Mouse (Mus musculus) gastrocnemius, adult 8-10 months (tissue): ENCODE results near the gene Insig1. TPM values are rescaled to one million over a fixed set of nuclear protein-coding genes. Genes with fewer than 3 reads are reported as not detected.
A peak's percentile ranks its signal among the peaks of the same experiment; 100 is the strongest.

Experiments
- DNase-seq, 2 experiments: peaks; one replicate each; pipeline ENCODE4 v3.0.0; 2022; ENCODE audit warnings: low spot score in 2 of 2
- total RNA-seq, 4 experiments: library from RNA; stranded (reverse); gene quantifications; 2 replicates each; pipeline ENCODE4 v1.2.4; 2022

Gene Insig1
- 10 to 100 TPM in 2 of 4 experiments, 1 to 10 TPM in 2; 8.7 to 13.3 (median 10.3) TPM for total RNA-seq

DNA sequence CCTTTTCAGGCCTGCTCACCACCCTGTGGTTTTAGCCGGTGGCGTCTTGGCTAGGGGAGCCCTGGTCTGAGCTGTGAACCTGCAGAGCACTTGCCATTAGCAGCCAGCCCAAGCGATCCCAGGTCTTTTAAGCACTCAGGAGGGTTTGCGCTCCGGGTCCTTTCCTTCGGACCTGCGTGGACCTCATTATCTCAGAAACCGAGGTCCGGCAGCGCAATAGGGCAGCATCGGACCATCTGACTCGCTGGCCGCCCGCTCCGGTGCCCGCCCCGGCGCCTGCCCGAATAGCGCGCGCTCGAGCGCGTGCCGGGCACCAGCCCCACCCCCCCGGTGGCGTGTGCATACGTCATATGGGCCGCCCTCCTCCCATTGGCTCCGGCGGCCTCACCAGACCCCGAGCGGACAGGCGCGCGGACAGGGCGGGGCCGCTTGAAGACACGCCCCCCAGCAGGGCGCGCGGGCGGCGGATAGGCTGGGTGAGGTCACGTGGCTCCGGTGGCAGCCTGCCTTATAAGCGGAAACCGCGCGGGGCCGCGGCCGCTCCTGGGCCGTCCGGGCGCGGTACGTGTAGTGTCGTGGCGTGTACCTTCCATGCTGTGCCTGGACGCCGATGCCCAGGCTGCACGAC, at the start of gene Insig1:
Insig1 (plus strand) TSS at position 536 of the 628 bp plus-strand sequence.
- peak; percentile 98 to 99 for DNase-seq

- DNase-seq: no peak
Measured at GRCm38 (mm10) chr5:28023452-28023851, 47.7 kb upstream of the Insig1 start.

GRCm38 (mm10) chr5:28031577-28032236, 39.5 kb upstream of the Insig1 start:
- no peak for DNase-seq

- no peak for DNase-seq
Measured at GRCm38 (mm10) chr5:28032866-28033265, 38.3 kb upstream of the Insig1 start.

GRCm38 (mm10) chr5:28033281-28033680, 37.9 kb upstream of the Insig1 start:
- DNase-seq: no peak

DNA sequence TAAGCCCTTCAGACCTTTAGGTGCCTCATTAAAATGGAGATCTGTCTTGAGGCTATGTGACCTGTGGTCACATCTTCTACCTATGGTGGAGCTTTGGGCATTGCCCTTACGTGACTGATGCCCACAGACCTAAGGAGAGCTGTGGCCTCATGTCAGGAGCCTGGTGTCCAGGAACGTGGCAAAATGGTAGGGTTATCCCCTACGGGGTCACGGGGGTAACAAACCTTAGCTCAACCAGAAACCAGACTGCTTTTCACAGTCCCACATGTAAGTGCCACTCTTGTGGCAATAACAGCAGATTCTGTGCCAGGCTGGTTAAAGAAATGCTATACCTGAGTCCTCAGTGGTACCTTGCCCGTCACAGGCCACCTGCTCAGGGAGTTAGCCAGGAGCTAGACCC, 37.3 kb upstream of the Insig1 start:
- DNase-seq: no peak

GRCm38 (mm10) chr5:28036011-28036410, 35.2 kb upstream of the Insig1 start:
- no peak for DNase-seq

- no peak for DNase-seq
Measured at GRCm38 (mm10) chr5:28036518-28036917, 34.6 kb upstream of the Insig1 start.

DNA sequence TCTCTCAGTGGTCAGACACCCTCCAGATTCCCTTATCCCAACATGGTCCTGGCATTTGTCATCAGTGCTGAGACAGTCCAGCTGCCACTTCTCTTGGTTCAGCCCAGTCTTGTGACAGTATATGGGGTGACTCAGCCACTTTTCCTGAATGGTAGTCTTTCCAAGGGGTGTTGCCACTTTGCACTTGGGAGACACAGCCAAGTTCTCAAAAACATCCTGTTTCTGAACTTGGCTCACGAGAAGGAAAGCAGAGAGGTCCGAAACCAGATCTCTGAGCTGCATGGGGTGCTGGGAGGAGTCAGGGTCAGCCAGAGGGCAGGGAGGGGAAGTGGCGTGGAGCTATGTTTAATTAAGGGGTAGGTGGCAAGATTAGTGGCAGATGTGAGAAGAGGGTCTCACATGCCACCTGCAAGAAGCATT, 34.0 kb upstream of the Insig1 start:
- peak; percentile 38 to 42 for DNase-seq

- no peak for DNase-seq
Measured at GRCm38 (mm10) chr5:28037639-28038038, 33.5 kb upstream of the Insig1 start.

DNA sequence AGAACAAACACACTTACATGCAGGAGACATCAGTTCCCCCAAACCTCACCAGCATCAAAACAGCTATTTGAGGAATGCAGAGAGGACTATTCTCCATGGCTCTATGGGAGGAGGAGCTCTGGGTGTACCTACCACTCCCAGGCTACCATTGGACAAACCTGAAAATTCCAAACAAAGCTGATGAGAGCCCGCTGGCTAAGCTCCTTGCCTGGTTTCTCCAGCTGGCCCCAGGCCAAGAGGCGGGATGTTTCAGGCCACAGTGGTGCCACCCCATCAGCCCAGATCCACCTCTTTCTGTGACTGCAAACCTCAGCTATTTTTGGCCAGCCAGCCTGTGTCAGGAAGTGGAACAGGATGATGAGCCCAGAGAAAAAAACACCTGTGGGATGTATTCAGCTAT, 33.0 kb upstream of the Insig1 start:
- peak in 1 of 2 experiments; percentile 52 for DNase-seq

DNA sequence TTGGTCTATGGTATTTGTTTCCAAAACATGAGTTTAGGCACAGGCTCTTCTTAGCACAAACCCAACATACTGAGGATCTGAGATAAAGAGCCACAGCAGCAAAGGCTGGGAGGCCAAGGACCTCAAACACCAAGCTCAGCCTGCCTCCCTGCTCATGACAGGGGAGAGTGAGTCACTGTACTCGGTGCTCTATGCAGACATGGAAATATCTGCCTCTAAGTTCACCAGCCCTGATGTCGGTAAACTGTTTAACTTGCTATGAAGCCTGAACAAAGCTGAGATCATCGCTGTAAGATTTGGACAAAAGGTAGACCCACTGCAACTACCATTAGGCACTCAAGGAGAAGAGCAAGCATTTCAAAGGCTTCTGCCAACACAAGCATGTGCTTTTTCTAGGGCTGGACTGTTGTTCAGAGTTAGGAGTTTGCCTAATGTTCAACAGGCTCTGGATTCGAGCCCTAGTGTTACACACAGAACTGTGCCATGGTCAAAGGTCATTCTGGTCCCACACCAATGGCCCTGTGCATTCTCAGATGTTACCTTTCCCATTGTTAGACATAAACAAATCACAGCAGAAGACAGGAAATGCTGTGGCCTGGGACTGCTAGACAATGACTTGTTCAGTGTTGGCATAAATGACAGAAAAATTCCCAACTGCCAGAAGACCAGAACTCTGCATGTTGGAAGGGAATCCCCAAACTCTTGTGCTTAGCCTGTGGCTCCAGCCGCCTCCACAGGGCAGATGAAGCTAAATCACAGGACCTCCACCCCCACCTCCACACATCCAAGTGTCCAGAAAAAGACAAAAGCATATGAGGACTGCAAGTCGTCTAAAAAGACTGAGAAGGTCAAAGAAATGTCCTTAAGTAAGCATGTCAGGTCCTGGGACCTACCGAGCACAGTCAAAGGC, 31.2 kb upstream of the Insig1 start:
- DNase-seq: no peak

DNA sequence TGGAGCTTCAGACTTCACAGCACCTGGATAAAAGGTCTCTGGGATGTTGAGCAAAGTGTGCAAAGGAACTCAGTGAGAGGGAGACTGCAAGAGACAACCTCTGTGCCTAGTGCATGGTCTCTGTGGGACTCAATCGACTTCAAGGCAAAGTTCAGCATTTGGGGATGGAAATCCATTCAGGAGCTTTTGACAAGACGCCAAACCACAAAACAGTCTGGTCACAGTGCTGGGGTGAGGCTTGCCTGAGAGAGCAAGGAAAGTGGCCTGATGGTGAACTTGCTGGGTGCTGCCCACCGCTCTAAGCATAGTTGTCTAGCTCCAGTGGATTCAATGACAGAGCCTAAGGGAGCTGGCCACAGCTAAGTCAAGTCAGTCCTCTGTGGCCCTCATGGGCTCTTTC, 30.4 kb upstream of the Insig1 start:
- no peak for DNase-seq

GRCm38 (mm10) chr5:28042021-28042420, 29.1 kb upstream of the Insig1 start:
- DNase-seq: no peak

GRCm38 (mm10) chr5:28042779-28043178, 28.4 kb upstream of the Insig1 start:
- DNase-seq: no peak

GRCm38 (mm10) chr5:28043386-28043785, 27.8 kb upstream of the Insig1 start:
- DNase-seq: no peak

DNA sequence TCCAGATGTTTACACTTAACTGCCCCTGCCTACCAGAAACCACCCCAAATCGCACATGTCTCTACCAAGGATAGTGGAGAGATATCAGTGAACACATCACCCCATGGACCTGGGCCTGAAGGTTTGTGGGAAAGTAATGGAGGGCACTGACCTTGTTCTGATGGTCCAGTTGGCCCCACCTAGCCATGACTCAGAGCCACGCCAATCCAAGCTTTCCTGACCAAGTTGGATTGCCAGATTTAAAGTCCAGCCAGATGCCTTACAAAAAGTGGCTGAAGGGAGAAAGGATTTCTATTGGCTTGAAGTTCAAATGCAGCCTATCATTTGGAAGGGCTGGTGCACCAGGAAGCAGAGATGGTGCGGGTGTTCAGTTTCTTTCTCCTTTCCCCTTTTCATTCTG, 24.2 kb upstream of the Insig1 start:
- DNase-seq: no peak

DNA sequence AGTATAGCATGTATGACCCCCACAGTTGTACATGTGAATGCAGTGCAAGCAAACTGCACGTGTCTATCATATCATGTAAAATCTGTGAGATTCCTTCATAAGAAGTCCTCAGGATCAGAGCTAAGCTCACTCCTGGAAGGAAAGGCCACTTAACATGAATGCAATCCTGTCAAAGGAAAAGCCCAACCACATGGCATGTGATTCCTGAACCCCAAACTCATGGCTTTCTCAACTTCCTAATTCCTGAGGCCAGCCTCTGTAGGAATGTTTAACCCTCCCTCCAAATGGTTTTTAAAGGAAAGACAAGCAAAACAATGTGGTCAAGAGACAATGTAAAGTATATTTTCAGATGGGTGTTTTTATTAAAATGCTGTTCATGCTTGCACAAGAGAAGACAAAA, 23.2 kb upstream of the Insig1 start:
- DNase-seq: no peak

GRCm38 (mm10) chr5:28055450-28055849, 15.7 kb upstream of the Insig1 start:
- no peak for DNase-seq

DNA sequence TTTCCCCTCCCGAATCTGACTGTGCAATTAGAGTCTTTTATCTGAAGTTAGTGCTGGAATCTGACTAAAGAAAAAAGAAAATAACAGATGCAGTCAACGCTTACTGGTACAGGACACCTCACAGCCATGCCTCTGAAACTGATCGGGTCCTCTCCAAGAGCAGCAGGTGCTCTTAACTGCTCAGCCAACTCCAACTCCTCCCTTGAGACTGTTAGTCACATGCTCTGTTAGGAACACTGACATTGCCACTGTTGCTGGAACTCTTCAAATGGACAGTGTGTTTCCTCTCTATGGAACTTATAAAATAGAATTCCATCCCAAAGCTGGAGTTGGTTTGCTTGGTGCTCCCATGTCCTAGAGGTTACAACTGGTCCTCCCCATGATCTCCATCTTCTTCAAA, 14.3 kb upstream of the Insig1 start:
- DNase-seq: no peak

DNA sequence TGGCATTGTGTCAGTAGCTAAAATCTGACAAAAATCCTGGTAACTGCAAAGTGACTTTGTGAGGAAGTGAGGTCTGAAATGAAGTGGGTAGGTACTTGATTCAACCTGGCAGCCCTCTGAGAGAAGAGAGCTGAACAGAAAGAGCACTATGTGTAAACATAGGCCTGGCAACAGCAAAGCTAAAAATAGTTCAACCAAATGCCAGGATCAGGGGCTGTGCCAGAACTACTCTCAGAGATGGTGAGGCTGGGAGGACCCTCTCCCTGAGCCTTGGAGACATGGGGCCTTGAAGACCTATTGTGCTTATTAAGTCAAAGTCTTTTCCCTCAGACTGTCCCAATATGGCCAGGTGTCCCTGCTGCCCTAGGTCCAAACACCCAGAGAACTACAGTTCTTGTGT, 10.7 kb upstream of the Insig1 start:
- no peak for DNase-seq

DNA sequence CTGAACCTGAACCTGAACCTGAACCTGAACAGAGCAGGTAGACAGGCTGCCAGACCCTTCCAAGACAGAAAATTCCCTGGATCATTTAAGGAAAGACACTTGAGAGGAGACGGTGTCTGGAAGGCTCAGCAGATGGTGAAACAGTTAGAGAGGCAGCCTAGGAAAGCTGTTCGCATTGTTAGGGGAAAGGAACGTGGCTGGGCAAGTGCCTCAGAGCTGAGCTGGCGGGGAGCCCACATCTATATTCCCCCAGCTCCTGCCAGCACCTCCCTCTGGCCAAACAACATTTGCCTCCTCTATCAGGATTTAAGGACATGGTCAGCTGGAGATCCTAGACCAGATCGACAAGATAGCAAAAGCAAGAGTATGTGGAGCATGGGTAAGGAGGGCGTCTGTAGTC, 10.2 kb upstream of the Insig1 start:
- no peak for DNase-seq
